Mouse (Mus musculus) duodenum, adult 2 months (tissue): Measurements from ENCODE around the gene Fbxw15. TPM values are rescaled to one million over a fixed set of nuclear protein-coding genes. Genes with fewer than 3 reads are reported as not detected.

Source experiments
- polyA plus RNA-seq: library from polyadenylated mRNA; depleted of rRNA; stranded (reverse); fragments of >200 nt; gene quantifications from 2 replicates; pipeline ENCODE4 v1.2.3, GENCODE M21; 2012; ENCODE audit warnings: low replicate concordance; rRNA removed

The Fbxw15 gene
- polyA plus RNA-seq: not detected in 2 replicates

GRCm38 (mm10) chr9:109568162-109568561 is at the start of gene Fbxw15:
Gene Fbxw15 (minus strand): TSS chr9:109568262.

Other genes starting within 250 kb of the Fbxw15 start
- not detected in 2 replicates for gene Fbxw28, start 228.6 kb downstream of the Fbxw15 start, polyA plus RNA-seq
- not detected in 2 replicates for gene Fbxw22, start 164.0 kb downstream of the Fbxw15 start, polyA plus RNA-seq
- not detected in 2 replicates for gene Fbxw16, start 119.1 kb downstream of the Fbxw15 start, polyA plus RNA-seq
- not detected in 2 replicates for gene Fbxw19, start 72.4 kb downstream of the Fbxw15 start, polyA plus RNA-seq
- not detected in 2 replicates for gene Fbxw24, start 57.8 kb upstream of the Fbxw15 start, polyA plus RNA-seq
- gene Fbxw25, start 96.4 kb upstream of the Fbxw15 start, polyA plus RNA-seq: not detected in 2 replicates
- gene Fbxw18, start 134.4 kb upstream of the Fbxw15 start, polyA plus RNA-seq: not detected in 2 replicates
- not detected in 2 replicates for gene Fbxw26, start 177.8 kb upstream of the Fbxw15 start, polyA plus RNA-seq
- not detected in 2 replicates for gene Fbxw27, start 222.4 kb upstream of the Fbxw15 start, polyA plus RNA-seq
- gene Spink8, start 244.0 kb upstream of the Fbxw15 start, polyA plus RNA-seq: not detected in 2 replicates